Mouse (Mus musculus) erythroblast, adult 5-6 weeks (primary cell): ENCODE measurements around the gene Nktr. TPM values are rescaled to one million over a fixed set of nuclear protein-coding genes. Genes with fewer than 3 reads are reported as not detected.

Source experiments
- ATAC-seq: replicated peaks from 2 replicates; pipeline ENCODE4 v1.8.0; 2016; ENCODE audit warnings: moderate number of reproducible peaks, mild to moderate bottlenecking, moderate TSS enrichment, inconsistent platforms; ENCODE audit not compliant: poor library complexity, low FRiP score, severe bottlenecking
- total RNA-seq, 2 experiments: library from RNA; stranded (forward) in 1 of 2; stranded (reverse) in 1 of 2; fragments of 150-400 nt in 1 of 2; fragments of 200-764, 138-1000 nt in 1 of 2; gene quantifications; 2 replicates each; pipeline versions ENCODE4 v1.2.3 to v1.2.4; 2015 to 2017; ENCODE audit warnings: low replicate concordance in 2 of 2

Gene Nktr
- total RNA-seq, 2 experiments from 2014 or later = 59.0 to 81.6 TPM

DNA sequence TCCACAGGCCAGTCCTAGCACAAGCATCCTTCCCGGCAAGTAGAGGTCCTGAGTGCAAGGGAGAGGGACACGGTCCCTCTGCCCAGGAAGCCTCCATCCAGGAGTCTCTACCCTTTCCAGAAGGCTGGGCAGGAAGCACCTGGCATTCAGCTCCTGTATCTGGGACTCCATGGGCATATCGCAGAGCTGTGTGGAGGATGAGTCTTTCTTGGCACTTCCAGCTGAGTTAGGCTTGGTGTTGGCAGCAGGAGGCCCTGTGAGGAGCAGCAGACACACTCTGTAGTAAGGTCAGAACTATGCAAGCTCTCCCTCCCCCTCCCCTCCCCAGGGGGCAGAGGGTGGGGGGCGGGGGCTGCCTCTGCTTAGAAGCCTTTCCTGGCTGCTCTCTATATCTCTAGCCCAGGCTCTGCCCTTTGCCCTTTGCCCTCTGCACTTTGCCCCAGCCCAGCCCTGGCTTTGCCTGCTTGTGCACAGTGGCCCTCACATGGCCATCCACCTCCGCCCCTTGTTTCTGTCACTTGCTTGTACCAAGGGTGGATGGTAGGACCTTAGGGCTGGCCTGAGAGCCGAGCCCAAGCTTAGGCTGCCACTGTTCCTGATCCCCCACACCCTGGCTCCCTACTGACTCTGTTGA lies 80.0 kb downstream of the Nktr start:
- ATAC-seq = no peak

DNA sequence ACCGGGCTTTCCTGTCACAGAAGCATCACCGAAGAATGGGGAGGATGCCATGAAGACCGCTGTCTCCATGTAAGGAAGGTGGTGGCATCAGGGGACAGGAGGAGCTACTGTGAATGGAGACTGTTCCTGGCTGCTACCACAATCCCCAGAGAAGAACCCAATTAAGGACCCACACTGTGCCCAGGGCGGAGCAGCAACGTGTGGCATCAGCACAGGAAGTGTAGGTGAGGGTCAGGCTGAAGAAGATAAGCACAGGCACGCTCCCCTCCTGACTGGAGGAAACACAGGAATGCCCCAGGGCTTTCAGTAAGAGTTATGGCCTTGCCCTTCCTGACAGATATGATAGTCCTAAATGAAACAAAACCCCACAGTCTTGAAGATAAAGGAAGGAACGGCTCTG lies 83.8 kb downstream of the Nktr start:
- ATAC-seq = no peak

Other genes starting within 250 kb of the Nktr start
- gene Cck, start 223.5 kb upstream of the Nktr start, total RNA-seq (2015; ENCODE audit: low replicate concordance) = not detected in 2 replicates
- not detected in 2 replicates for gene Cck, start 223.5 kb upstream of the Nktr start, total RNA-seq (2017; ENCODE audit: low replicate concordance)
- not detected in 2 replicates for gene Lyzl4, start 77.1 kb upstream of the Nktr start, total RNA-seq (2015; ENCODE audit: low replicate concordance)
- not detected in 2 replicates for gene Lyzl4, start 77.1 kb upstream of the Nktr start, total RNA-seq (2017; ENCODE audit: low replicate concordance)
- 0.21 TPM in 1 of 2 replicates, not detected in the other for gene Vipr1, start 76.5 kb upstream of the Nktr start, total RNA-seq (2015; ENCODE audit: low replicate concordance)
- gene Vipr1, start 76.5 kb upstream of the Nktr start, total RNA-seq (2017; ENCODE audit: low replicate concordance) = 0.14 and 0.43 TPM in 2 replicates
- 4.2 and 6.5 TPM in 2 replicates for gene Sec22c, start 13.7 kb upstream of the Nktr start, total RNA-seq (2015; ENCODE audit: low replicate concordance)
- gene Sec22c, start 13.7 kb upstream of the Nktr start, total RNA-seq (2017; ENCODE audit: low replicate concordance) = 3.2 and 6.6 TPM in 2 replicates
- gene Ss18l2, start 8.8 kb upstream of the Nktr start, total RNA-seq (2015; ENCODE audit: low replicate concordance) = 5.4 and 28.4 TPM in 2 replicates
- gene Ss18l2, start 8.8 kb upstream of the Nktr start, total RNA-seq (2017; ENCODE audit: low replicate concordance) = 5.5 and 10.0 TPM in 2 replicates
- gene Zfp651, start 40.2 kb downstream of the Nktr start, total RNA-seq (2015; ENCODE audit: low replicate concordance) = 2.1 TPM in 1 of 2 replicates, not detected in the other
- 0.42 and 0.43 TPM in 2 replicates for gene Zfp651, start 40.2 kb downstream of the Nktr start, total RNA-seq (2017; ENCODE audit: low replicate concordance)
- gene Klhl40, start 58.4 kb downstream of the Nktr start, total RNA-seq (2015; ENCODE audit: low replicate concordance) = not detected in 2 replicates
- gene Klhl40, start 58.4 kb downstream of the Nktr start, total RNA-seq (2017; ENCODE audit: low replicate concordance) = not detected in 2 replicates
- gene Hhatl, start 73.3 kb downstream of the Nktr start, total RNA-seq (2015; ENCODE audit: low replicate concordance) = not detected in 2 replicates
- gene Hhatl, start 73.3 kb downstream of the Nktr start, total RNA-seq (2017; ENCODE audit: low replicate concordance) = not detected in 2 replicates
- 1.3 TPM in 1 of 2 replicates, not detected in the other for gene Ccdc13, start 120.3 kb downstream of the Nktr start, total RNA-seq (2015; ENCODE audit: low replicate concordance)
- gene Ccdc13, start 120.3 kb downstream of the Nktr start, total RNA-seq (2017; ENCODE audit: low replicate concordance) = not detected in 2 replicates
- gene Higd1a, start 139.2 kb downstream of the Nktr start, total RNA-seq (2015; ENCODE audit: low replicate concordance) = 8.8 and 12.5 TPM in 2 replicates
- gene Higd1a, start 139.2 kb downstream of the Nktr start, total RNA-seq (2017; ENCODE audit: low replicate concordance) = 2.3 and 9.5 TPM in 2 replicates
- not detected in 2 replicates for gene Ackr2, start 179.2 kb downstream of the Nktr start, total RNA-seq (2015; ENCODE audit: low replicate concordance)
- gene Ackr2, start 179.2 kb downstream of the Nktr start, total RNA-seq (2017; ENCODE audit: low replicate concordance) = 0.09 TPM in 1 of 2 replicates, not detected in the other
- not detected in 2 replicates for gene Cyp8b1, start 197.1 kb downstream of the Nktr start, total RNA-seq (2015; ENCODE audit: low replicate concordance)
- gene Cyp8b1, start 197.1 kb downstream of the Nktr start, total RNA-seq (2017; ENCODE audit: low replicate concordance) = not detected in 2 replicates
- gene Fam198a, start 231.8 kb downstream of the Nktr start, total RNA-seq (2015; ENCODE audit: low replicate concordance) = not detected in 2 replicates
- gene Fam198a, start 231.8 kb downstream of the Nktr start, total RNA-seq (2017; ENCODE audit: low replicate concordance) = not detected in 2 replicates